Mouse (Mus musculus) heart, adult 2 months (tissue): Measurements from ENCODE around the gene Txnrd2. TPM values are rescaled to one million over a fixed set of nuclear protein-coding genes. Genes with fewer than 3 reads are reported as not detected.

Experiments used
- DNase-seq, 2 experiments: peaks; one replicate each; pipeline ENCODE4 v3.0.0; 2021
- H3K27ac ChIP-seq: fragments of 200-600 bp; 2 replicates; pipeline ENCODE4 v1.8.1; 2022
- H3K27me3 ChIP-seq: fragments of 200-500 bp; 2 replicates; pipeline ENCODE4 v1.6.1; 2012; ENCODE audit warnings: mild to moderate bottlenecking, low read length, inconsistent platforms, mixed read lengths; ENCODE audit not compliant: control insufficient read depth, insufficient read depth
- H3K36me3 ChIP-seq: fragments of 200-500 bp; 2 replicates; pipeline ENCODE4 v1.6.1; 2012; ENCODE audit warnings: low read length, inconsistent platforms; ENCODE audit not compliant: control insufficient read depth, insufficient read depth
- H3K4me1 ChIP-seq: fragments of 200-500 bp; 2 replicates; pipeline ENCODE4 v1.6.1; 2011; ENCODE audit warnings: low read length; ENCODE audit not compliant: control insufficient read depth, insufficient read depth
- H3K4me3 ChIP-seq: fragments of 200-600 bp; 2 replicates; pipeline ENCODE4 v1.8.1; 2022
- H3K79me2 ChIP-seq: fragments of 200-500 bp; replicated peaks from 2 replicates; pipeline ENCODE4 v1.6.1; 2012; ENCODE audit warnings: mild to moderate bottlenecking, inconsistent platforms, low read length, moderate library complexity, mixed read lengths; ENCODE audit not compliant: control insufficient read depth, insufficient read depth
- H3K9ac ChIP-seq: fragments of 200-500 bp; 2 replicates; pipeline ENCODE4 v1.6.1; 2012; ENCODE audit warnings: low read depth, mild to moderate bottlenecking, control low read depth, inconsistent platforms, low read length, mixed read lengths
- CTCF ChIP-seq: fragments of 200-600 bp; IDR thresholded peaks from 2 replicates; pipeline ENCODE4 v1.8.1; 2022; ENCODE audit warnings: antibody characterized with exemption, mild to moderate bottlenecking, moderate library complexity
- EP300 ChIP-seq: fragments of 200-500 bp; IDR thresholded peaks from 2 replicates; pipeline ENCODE4 v1.6.1; 2011; ENCODE audit warnings: low read depth, low read length, control low read depth; ENCODE audit not compliant: insufficient read depth
- POLR2A ChIP-seq: fragments of 200-500 bp; IDR thresholded peaks from 2 replicates; pipeline ENCODE4 v1.6.1; 2011; ENCODE audit warnings: mild to moderate bottlenecking, low read depth, low read length, control low read depth; ENCODE audit not compliant: insufficient read depth
- WGBS: fragments of 180-500 bp; shearing (Covaris S2); methylation state at CpG from one replicate; pipeline ENCODE4 v1.1.7; 2018; 5-methylcytosine and 5-hydroxymethylcytosine counted together
- intact Hi-C: fragments of 180-260 bp; cut with DNase I; formaldehyde crosslinking; loops from one replicate; pipeline ENCODE4 v1.15.1; 2025
- polyA plus RNA-seq: library from polyadenylated mRNA; depleted of rRNA; stranded (reverse); fragments of >200 nt; gene quantifications from 2 replicates; pipeline ENCODE4 v1.2.3, GENCODE M21; 2012
- total RNA-seq, 2 experiments: library from RNA; stranded (reverse); gene quantifications; 2 replicates each; pipeline ENCODE4 v1.2.3; 2021

The Txnrd2 gene
- total and polyA plus RNA-seq, 3 experiments: 35.1 to 39.7 (median 37.6) TPM

DNA sequence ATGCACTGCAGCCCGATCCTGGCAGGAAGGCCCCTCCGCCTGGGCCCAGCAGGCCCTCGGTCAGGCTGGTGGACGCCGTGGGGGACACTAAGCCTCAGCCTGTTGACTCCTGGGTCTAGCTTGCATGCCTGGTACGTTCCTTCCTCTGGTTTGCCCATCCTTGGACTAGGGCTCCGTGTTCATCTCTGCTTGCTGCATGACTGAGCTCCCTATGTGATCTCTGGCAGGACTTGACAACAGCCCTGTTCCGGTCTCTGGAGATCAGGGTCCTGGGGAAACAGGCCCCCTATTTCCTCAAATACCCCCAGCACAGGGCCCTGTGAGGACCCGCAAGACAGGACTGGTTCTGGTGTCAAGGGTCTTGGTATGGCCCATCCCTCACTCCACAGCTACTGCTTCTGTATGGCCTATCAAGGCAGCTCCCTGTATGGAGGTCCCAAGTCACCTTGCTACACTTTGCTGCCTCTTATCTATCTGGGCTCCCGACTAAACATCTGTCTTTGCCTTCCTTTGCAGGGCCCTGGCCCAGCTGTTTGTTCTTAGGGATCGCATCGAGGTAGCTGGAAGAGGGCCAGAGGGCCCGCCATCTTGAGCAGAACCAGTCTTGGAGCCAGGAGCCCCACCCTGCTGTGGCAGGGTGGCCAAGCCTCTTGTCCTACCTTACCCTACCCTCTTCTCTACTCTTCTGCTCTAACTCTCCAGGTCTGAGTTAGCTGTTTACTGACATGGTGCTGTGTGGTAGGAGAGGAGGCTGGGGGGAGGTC lies 20.9 kb upstream of the Txnrd2 start:
- Histone ChIP-seq H3K27ac (no peak overlapping the region), H3K36me3 (no peaks in the 10 kb centered on the region), H3K4me1 (peaks cover 9% of the 10 kb centered on the region), H3K9ac (no peak overlapping the region), H3K4me3 (no peak overlapping the region), H3K27me3 (no peaks in the 10 kb centered on the region), H3K79me2 (no peaks in the 10 kb centered on the region)
- 73% methylated on average over 13 of the region's 13 CpGs for WGBS
- intact Hi-C loops: no loop called here
- no peak for TF ChIP-seq EP300
- TF ChIP-seq POLR2A: no peak
- TF ChIP-seq CTCF: no peak
- DNase-seq: no peak

DNA sequence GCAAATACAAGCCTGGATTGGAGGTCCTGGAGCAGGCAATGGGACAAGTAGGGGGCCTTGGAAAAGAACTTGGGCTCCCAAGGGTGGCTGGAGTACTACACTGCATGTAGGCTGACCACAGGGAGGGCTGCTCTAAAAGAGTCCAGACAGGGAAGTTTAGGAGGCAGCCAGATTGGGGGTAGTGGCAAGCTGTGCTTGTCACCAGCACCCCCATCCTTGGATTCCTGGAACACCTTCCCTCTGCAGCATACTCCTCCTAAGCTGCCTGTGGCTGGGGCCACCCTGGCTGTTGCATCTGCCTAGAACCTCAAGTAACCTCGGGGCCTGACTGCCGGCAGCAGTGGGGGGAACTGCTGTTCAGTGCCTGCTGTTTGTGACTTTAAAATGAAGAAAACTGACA lies 20.3 kb upstream of the Txnrd2 start:
- Histone ChIP-seq H3K27ac (peak overlapping the region; percentile 36; the same call in 1 of the 2 replicates), H3K9ac (no peak overlapping the region), H3K79me2 (no peaks in the 10 kb centered on the region), H3K36me3 (no peaks in the 10 kb centered on the region), H3K27me3 (no peaks in the 10 kb centered on the region), H3K4me1 (peaks cover 9% of the 10 kb centered on the region), H3K4me3 (no peak overlapping the region)
- no peak for DNase-seq
- WGBS: 60% methylated on average over 2 of the region's 2 CpGs
- TF ChIP-seq EP300 (no peak), POLR2A (no peak), CTCF (no peak)
- intact Hi-C loops: loop anchor here (2.0 kb wide), 1 partner anchor 61 kb away; no protein-coding TSS in a partner anchor

DNA sequence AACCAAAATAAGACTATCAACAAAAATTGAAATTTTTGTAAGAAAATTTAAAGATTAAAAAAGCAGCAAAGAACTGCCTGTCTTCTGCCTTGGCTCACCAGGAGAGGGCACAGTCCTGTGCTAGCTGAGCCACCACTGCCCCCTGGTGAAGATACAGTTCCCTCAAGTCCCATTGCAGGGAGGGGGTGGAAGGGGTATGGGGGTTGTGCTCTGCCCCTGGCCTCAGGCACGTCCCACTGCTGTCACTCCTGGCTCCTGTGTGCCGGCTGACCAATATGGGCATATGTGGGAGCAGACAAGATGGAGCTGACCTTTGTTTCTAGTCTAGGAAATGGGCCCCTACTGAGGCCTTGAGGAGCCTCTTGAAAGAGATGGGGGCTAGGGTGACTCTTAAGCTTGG lies 19.9 kb upstream of the Txnrd2 start:
- TF ChIP-seq EP300 (peak; percentile 77; the same call in 1 of the 2 replicates), CTCF (peak; percentile 83), POLR2A (no peak)
- whole genome bisulfite sequencing: 11% methylated on average over 2 of the region's 2 CpGs
- H3K79me2 ChIP-seq: no peaks in the 10 kb centered on the region
- no peak overlapping the region for H3K9ac ChIP-seq
- H3K4me1 ChIP-seq: peaks cover 9% of the 10 kb centered on the region
- H3K36me3 ChIP-seq: no peaks in the 10 kb centered on the region
- intact Hi-C loops: loop anchor here (2.0 kb wide), 1 partner anchor 61 kb away; no protein-coding TSS in a partner anchor
- DNase-seq: peak; percentile 61 to 64
- H3K4me3 ChIP-seq: no peak overlapping the region
- H3K27me3 ChIP-seq: no peaks in the 10 kb centered on the region
- H3K27ac ChIP-seq: peak overlapping the region; percentile 36

DNA sequence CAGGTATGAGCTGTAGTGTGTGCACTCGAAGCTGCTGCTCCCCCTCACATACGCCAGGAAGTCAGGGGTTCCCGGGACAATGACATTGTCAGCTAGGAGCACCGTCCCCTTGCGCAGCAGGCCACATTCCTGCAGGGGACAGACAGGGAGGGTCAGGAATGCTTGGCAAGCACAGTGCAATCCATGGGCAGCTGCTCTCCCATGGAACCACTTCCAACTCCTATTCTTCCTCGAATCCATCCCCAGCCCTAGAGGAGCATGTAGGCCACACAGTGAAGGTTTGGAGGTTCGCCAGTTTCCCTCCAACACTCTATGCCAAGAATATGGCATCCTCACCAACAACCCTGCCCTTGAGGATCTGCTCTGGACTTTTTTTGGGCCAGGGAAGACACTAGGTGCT lies 18.3 kb upstream of the Txnrd2 start:
- TF ChIP-seq POLR2A: no peak
- TF ChIP-seq EP300: peak; percentile 53
- peaks cover 5% of the 10 kb centered on the region; the same call in 1 of the 2 replicates for H3K36me3 ChIP-seq
- H3K4me3 ChIP-seq: no peak overlapping the region
- 18% methylated on average over 7 of the region's 7 CpGs for WGBS
- peaks cover 12% of the 10 kb centered on the region for H3K4me1 ChIP-seq
- H3K27ac ChIP-seq: peak overlapping the region; percentile 45
- peak in 1 of 2 experiments; percentile 53 for DNase-seq
- H3K9ac ChIP-seq: no peak overlapping the region
- H3K79me2 ChIP-seq: no peaks in the 10 kb centered on the region
- no peaks in the 10 kb centered on the region for H3K27me3 ChIP-seq
- intact Hi-C loops: loop anchor here (2.0 kb wide), 1 partner anchor 63 kb away; no protein-coding TSS in a partner anchor

DNA sequence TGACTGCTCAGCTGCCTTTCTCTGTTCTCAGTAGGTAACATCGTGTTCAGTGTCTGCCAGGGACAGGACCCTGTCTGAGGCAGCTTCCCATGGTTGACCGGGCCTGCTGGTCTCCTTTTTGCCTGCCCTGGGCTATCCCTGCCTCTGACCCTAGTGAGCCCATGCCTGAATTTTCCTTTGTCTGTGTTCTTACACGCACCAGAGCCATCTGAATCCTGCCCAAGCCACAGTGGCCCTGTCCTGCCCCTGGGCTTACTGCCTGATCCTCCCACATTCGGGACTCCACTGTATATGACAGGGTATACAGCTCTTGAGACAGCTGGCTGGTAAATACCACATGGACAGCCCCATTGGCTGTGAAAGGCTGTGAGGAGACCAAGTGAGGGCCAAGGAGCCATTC lies 16.4 kb upstream of the Txnrd2 start:
- Histone ChIP-seq H3K4me1 (peaks cover 19% of the 10 kb centered on the region), H3K36me3 (peaks cover 5% of the 10 kb centered on the region; the same call in 1 of the 2 replicates), H3K4me3 (no peak overlapping the region), H3K27ac (no peak overlapping the region; the same call in 1 of the 2 replicates), H3K27me3 (no peaks in the 10 kb centered on the region), H3K79me2 (no peaks in the 10 kb centered on the region), H3K9ac (no peak overlapping the region)
- TF ChIP-seq POLR2A (no peak), CTCF (no peak), EP300 (no peak)
- 77% methylated on average over 4 of the region's 4 CpGs for WGBS
- no peak for DNase-seq
- intact Hi-C loops: no loop called here

DNA sequence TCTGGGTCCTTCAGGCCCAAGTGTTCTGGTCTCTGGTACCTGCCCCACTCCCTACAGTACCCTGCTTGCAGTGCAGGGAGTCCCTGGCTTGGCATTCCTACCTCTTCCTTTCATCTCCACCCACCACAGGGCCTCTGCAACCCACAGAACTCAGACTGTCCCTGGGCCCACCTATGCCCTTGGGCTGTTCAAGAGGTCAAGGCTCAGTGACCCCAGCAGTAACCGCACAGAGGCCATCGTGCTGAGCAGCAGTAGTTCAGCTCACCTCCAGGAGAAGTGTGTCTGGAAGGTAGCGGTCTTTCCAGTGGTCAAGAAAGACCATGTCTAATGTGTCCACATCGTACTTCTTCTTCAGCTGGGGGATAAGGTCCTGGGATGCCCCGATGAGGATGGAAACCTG lies 15.8 kb upstream of the Txnrd2 start:
- 86% methylated on average over 5 of the region's 5 CpGs for WGBS
- no peak for DNase-seq
- no peak for TF ChIP-seq POLR2A
- no peak for TF ChIP-seq CTCF
- TF ChIP-seq EP300: no peak
- peaks cover 5% of the 10 kb centered on the region; the same call in 1 of the 2 replicates for H3K36me3 ChIP-seq
- H3K79me2 ChIP-seq: no peaks in the 10 kb centered on the region
- H3K27me3 ChIP-seq: no peaks in the 10 kb centered on the region
- peaks cover 20% of the 10 kb centered on the region for H3K4me1 ChIP-seq
- no peak overlapping the region for H3K9ac ChIP-seq
- no peak overlapping the region for H3K4me3 ChIP-seq
- intact Hi-C loops: no loop called here
- H3K27ac ChIP-seq: no peak overlapping the region; the same call in 1 of the 2 replicates
